19 mouse cellular contexts compared by ENCODE assay signal in the genomic region with DNA sequence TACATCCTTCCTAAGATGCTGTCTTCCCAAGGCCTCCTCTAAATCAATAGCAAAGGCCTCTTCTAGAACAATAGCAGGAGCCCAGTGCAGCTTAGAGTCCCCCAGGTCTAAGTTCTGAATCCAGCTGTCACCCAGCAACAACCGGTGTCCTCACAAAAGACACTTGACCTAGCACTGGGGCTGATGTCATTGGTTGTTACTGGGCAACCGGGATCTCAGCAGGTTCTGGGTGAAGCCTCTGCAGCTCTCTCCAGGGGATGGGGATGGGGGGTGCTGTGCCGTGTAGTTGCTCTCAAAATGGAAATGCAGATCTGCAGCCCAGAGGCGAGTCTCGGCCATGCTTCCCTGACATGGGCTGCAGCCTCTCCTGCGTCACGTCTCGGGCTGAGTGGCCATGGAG. TPM values are rescaled to one million over a fixed set of nuclear protein-coding genes. Genes with fewer than 3 reads are reported as not detected.
DNase-seq lines count a peak whose midpoint lies in the region; ATAC-seq and TF ChIP-seq lines count a peak whose summit lies in the region.
"Had no signal": no experiment of that assay in that cellular context is flagged by ENCODE, and none has a peak within 500 bp of the region (broad histone marks: within the 10 kb centered on the region; RNA-seq: fewer than 3 reads in every experiment).

No protein-coding gene starts in this region.

- no peak for TF ChIP-seq CTCF in left cerebral cortex, adult 2 months (IDR thresholded peaks at IDR 0.05)
- no peak for TF ChIP-seq CTCF in hindbrain, postnatal 0 days (IDR thresholded peaks at IDR 0.05; ENCODE audit: low read depth)
- no peak for TF ChIP-seq CTCF in midbrain, postnatal 0 days (IDR thresholded peaks at IDR 0.05)

- H3K27ac ChIP-seq in left cerebral cortex, adult 2 months = peak overlapping the region; percentile 66
- peak overlapping the region; percentile 39 for H3K27ac ChIP-seq in hindbrain, embryonic 11.5 days (ENCODE audit: low read depth, low read length)
- H3K27ac ChIP-seq in hindbrain, postnatal 0 days = peak overlapping the region; percentile 49; the same call in 1 of the 2 replicates
- peak overlapping the region; percentile 63 for H3K27ac ChIP-seq in midbrain, postnatal 0 days (ENCODE audit: low read depth, low read length)
- no peak overlapping the region for H3K27ac ChIP-seq in liver, embryonic 11.5 days (ENCODE audit: low read depth, low read length)
- no peak overlapping the region for H3K27ac ChIP-seq in intestine, embryonic 16.5 days (ENCODE audit: low read length)
- H3K27ac ChIP-seq: embryonic facial prominence, embryonic 13.5 days; heart, embryonic 10.5 days; liver, embryonic 13.5 days had no signal

- H3K9ac ChIP-seq in hindbrain, embryonic 11.5 days (ENCODE audit: low read depth, low read length) = no peak overlapping the region; the same call in 1 of the 2 replicates
- H3K9ac ChIP-seq in hindbrain, postnatal 0 days (replicated peaks; ENCODE audit: low read length) = no peak overlapping the region
- H3K9ac ChIP-seq in midbrain, postnatal 0 days (replicated peaks; ENCODE audit: low read length, poor library complexity, severe bottlenecking) = no peak overlapping the region
- no peak overlapping the region for H3K9ac ChIP-seq in liver, embryonic 11.5 days (ENCODE audit: low read depth, low read length)
- H3K9ac ChIP-seq in intestine, embryonic 16.5 days (ENCODE audit: low read depth, low read length) = no peak overlapping the region
- H3K9ac ChIP-seq: embryonic facial prominence, embryonic 13.5 days; liver, embryonic 13.5 days had no signal

- H3K4me1 ChIP-seq in hindbrain, embryonic 11.5 days (replicated peaks; ENCODE audit: control insufficient read depth, insufficient read depth, low read length) = peaks cover 6% of the 10 kb centered on the region
- 0 out of 2 replicates have a peak, but pooled peaks cover 2% of the 10 kb centered on the region for H3K4me1 ChIP-seq in hindbrain, postnatal 0 days (ENCODE audit: insufficient read depth, low read length)
- H3K4me1 ChIP-seq in midbrain, postnatal 0 days (ENCODE audit: insufficient read depth, low read length) = no peaks in the 10 kb centered on the region
- H3K4me1 ChIP-seq in liver, embryonic 11.5 days (replicated peaks; ENCODE audit: control insufficient read depth, insufficient read depth, low read length) = no peaks in the 10 kb centered on the region
- H3K4me1 ChIP-seq in intestine, embryonic 16.5 days (ENCODE audit: control insufficient read depth, insufficient read depth, low read length) = no peaks in the 10 kb centered on the region
- H3K4me1 ChIP-seq: embryonic facial prominence, embryonic 13.5 days; liver, embryonic 13.5 days had no signal

- intact Hi-C loops in left cerebral cortex, adult 2 months (cut with DNase I) = no loop called here

- DNase-seq in left cerebral cortex, adult 2 months (ENCODE audit: extremely low spot score in 1 of 2, low spot score in 2 of 2) = no peak
- no peak for DNase-seq in left cerebral cortex, adult 18-20 months (ENCODE audit: low spot score in 2 of 2)
- no peak for DNase-seq in hindbrain, embryonic 11.5 days (ENCODE audit: low spot score)
- DNase-seq in hindbrain, postnatal 0 days (ENCODE audit: low spot score) = no peak
- DNase-seq in midbrain, postnatal 0 days (ENCODE audit: low spot score) = peak; percentile 40
- DNase-seq in liver, embryonic 11.5 days (ENCODE audit: low spot score) = no peak
- DNase-seq in layer of hippocampus, postnatal 25 days (ENCODE audit: extremely low spot score in 1 of 2, low spot score in 1 of 2) = no peak
- DNase-seq: adrenal gland, postnatal 36 days; gastrocnemius, postnatal 14 days; heart, postnatal 10 days; kidney, postnatal 4 days; liver, embryonic 13.5 days had no signal

- H3K36me3 ChIP-seq in hindbrain, embryonic 11.5 days (ENCODE audit: control insufficient read depth, insufficient read depth, low read length) = no peaks in the 10 kb centered on the region
- H3K36me3 ChIP-seq in hindbrain, postnatal 0 days (ENCODE audit: insufficient read depth, low read length) = no peaks in the 10 kb centered on the region
- H3K36me3 ChIP-seq in midbrain, postnatal 0 days (ENCODE audit: insufficient read depth, low read length) = peaks cover 39% of the 10 kb centered on the region
- H3K36me3 ChIP-seq in liver, embryonic 11.5 days (ENCODE audit: control insufficient read depth, insufficient read depth, low read length) = no peaks in the 10 kb centered on the region
- H3K36me3 ChIP-seq in intestine, embryonic 16.5 days (ENCODE audit: control insufficient read depth, insufficient read depth, low read length) = no peaks in the 10 kb centered on the region
- H3K36me3 ChIP-seq: embryonic facial prominence, embryonic 13.5 days; heart, embryonic 10.5 days; liver, embryonic 13.5 days had no signal

- H3K9me3 ChIP-seq in hindbrain, embryonic 11.5 days (ENCODE audit: control insufficient read depth, low read length) = no peaks in the 10 kb centered on the region
- no peaks in the 10 kb centered on the region for H3K9me3 ChIP-seq in hindbrain, postnatal 0 days (ENCODE audit: low read length)
- H3K9me3 ChIP-seq in midbrain, postnatal 0 days (ENCODE audit: low read length) = no peaks in the 10 kb centered on the region
- H3K9me3 ChIP-seq in liver, embryonic 11.5 days (ENCODE audit: control insufficient read depth, low read length) = no peaks in the 10 kb centered on the region
- no peaks in the 10 kb centered on the region for H3K9me3 ChIP-seq in intestine, embryonic 16.5 days (ENCODE audit: control insufficient read depth, low read length)
- H3K9me3 ChIP-seq: embryonic facial prominence, embryonic 13.5 days; heart, embryonic 10.5 days; liver, embryonic 13.5 days had no signal

- no peak overlapping the region for H3K4me3 ChIP-seq in left cerebral cortex, adult 2 months
- H3K4me3 ChIP-seq in hindbrain, embryonic 11.5 days (ENCODE audit: low read depth, low read length) = no peak overlapping the region
- H3K4me3 ChIP-seq in hindbrain, postnatal 0 days (ENCODE audit: low read length) = no peak overlapping the region
- no peak overlapping the region for H3K4me3 ChIP-seq in midbrain, postnatal 0 days (ENCODE audit: low read depth, low read length)
- no peak overlapping the region for H3K4me3 ChIP-seq in liver, embryonic 11.5 days (ENCODE audit: low read depth, low read length)
- no peak overlapping the region for H3K4me3 ChIP-seq in intestine, embryonic 16.5 days (ENCODE audit: low read length)
- H3K4me3 ChIP-seq: embryonic facial prominence, embryonic 13.5 days; heart, embryonic 10.5 days; liver, embryonic 13.5 days had no signal

- WGBS in hindbrain, embryonic 11.5 days = 44% methylated on average over 8 of the region's 8 CpGs
- WGBS in hindbrain, postnatal 0 days = 30% methylated on average over 8 of the region's 8 CpGs
- 38% methylated on average over 8 of the region's 8 CpGs for WGBS in midbrain, postnatal 0 days
- whole genome bisulfite sequencing in liver, embryonic 11.5 days = 60% methylated on average over 8 of the region's 8 CpGs
- 61% methylated on average over 8 of the region's 8 CpGs for WGBS in intestine, embryonic 16.5 days

- ATAC-seq in hindbrain, embryonic 11.5 days (ENCODE audit: low FRiP score) = no peak
- peak; percentile 52 for ATAC-seq in hindbrain, postnatal 0 days
- 0 out of 2 replicates have a peak, but pooled peaks have one; percentile 27 for ATAC-seq in midbrain, postnatal 0 days (ENCODE audit: low FRiP score)
- no peak for ATAC-seq in liver, embryonic 11.5 days (replicated peaks; ENCODE audit: low FRiP score)
- ATAC-seq in intestine, embryonic 16.5 days = no peak
- ATAC-seq: inflammation-experienced regulatory T-cells, adult 6 months; lung, postnatal 0 days had no signal

- no peak overlapping the region for H3K4me2 ChIP-seq in hindbrain, embryonic 11.5 days (replicated peaks; ENCODE audit: low read depth, low read length)
- no peak overlapping the region for H3K4me2 ChIP-seq in hindbrain, postnatal 0 days (ENCODE audit: low read depth, low read length)
- no peak overlapping the region for H3K4me2 ChIP-seq in midbrain, postnatal 0 days (ENCODE audit: low read depth, low read length, poor library complexity, severe bottlenecking)
- no peak overlapping the region for H3K4me2 ChIP-seq in liver, embryonic 11.5 days
- H3K4me2 ChIP-seq in intestine, embryonic 16.5 days (ENCODE audit: low read depth, low read length) = no peak overlapping the region
- H3K4me2 ChIP-seq: embryonic facial prominence, embryonic 13.5 days; liver, embryonic 13.5 days had no signal

- no peaks in the 10 kb centered on the region for H3K27me3 ChIP-seq in hindbrain, embryonic 11.5 days (ENCODE audit: control insufficient read depth, insufficient read depth, low read length)
- H3K27me3 ChIP-seq in hindbrain, postnatal 0 days (ENCODE audit: insufficient read depth, low read length) = no peaks in the 10 kb centered on the region
- H3K27me3 ChIP-seq in midbrain, postnatal 0 days (ENCODE audit: insufficient read depth, low read length) = no peaks in the 10 kb centered on the region
- H3K27me3 ChIP-seq in liver, embryonic 11.5 days (replicated peaks; ENCODE audit: control insufficient read depth, insufficient read depth, low read length) = peaks cover 15% of the 10 kb centered on the region
- no peaks in the 10 kb centered on the region for H3K27me3 ChIP-seq in intestine, embryonic 16.5 days (replicated peaks; ENCODE audit: control insufficient read depth, insufficient read depth, low read length)

RNA-seq across cellular contexts. Expression of a gene that starts 10.2 kb away (rescaled TPM):
- 10 to 100 TPM; 53.2 to 54.1 TPM for total RNA-seq in left cerebral cortex, adult 2 months (2021)
- 10 to 100 TPM; 53.0 to 56.9 TPM for total RNA-seq in left cerebral cortex, adult 18-20 months (2021)
- 61.8 and 71.9 TPM in 2 replicates for polyA plus RNA-seq in hindbrain, embryonic 11.5 days (2014; fragmentation: Nextera tagmentation; extraction: Ambion mirVana)
- total RNA-seq in hindbrain, postnatal 0 days (2014; rRNA removed) = 42.7 and 50.3 TPM in 2 replicates
- 54.0 and 56.7 TPM in 2 replicates for polyA plus RNA-seq in hindbrain, postnatal 0 days (2015; fragmentation: Nextera tagmentation; extraction: Ambion mirVana)
- total RNA-seq in midbrain, postnatal 0 days (2014; rRNA removed) = 40.8 and 44.0 TPM in 2 replicates
- polyA plus RNA-seq in midbrain, postnatal 0 days (2015; fragmentation: Nextera tagmentation; extraction: Ambion mirVana) = 55.9 and 59.7 TPM in 2 replicates
- 25.0 and 28.6 TPM in 2 replicates for polyA plus RNA-seq in liver, embryonic 11.5 days (2014; fragmentation: Nextera tagmentation; extraction: Ambion mirVana)
- 38.8 and 43.0 TPM in 2 replicates for polyA plus RNA-seq in intestine, embryonic 16.5 days (2015; fragmentation: Nextera tagmentation; extraction: Ambion mirVana)
- 10 to 100 TPM; 53.0 to 59.4 TPM for total RNA-seq in layer of hippocampus, postnatal 25 days (2021)

RNA-seq across cellular contexts. Expression of a gene that starts 16.8 kb away (rescaled TPM):
- total RNA-seq in left cerebral cortex, adult 2 months (2021) = 100 to 1,000 TPM; 800 to 813 TPM
- 100 to 1,000 TPM; 691 to 759 TPM for total RNA-seq in left cerebral cortex, adult 18-20 months (2021)
- polyA plus RNA-seq in hindbrain, embryonic 11.5 days (2014; fragmentation: Nextera tagmentation; extraction: Ambion mirVana) = 1.5 and 1.7 TPM in 2 replicates
- 226 and 245 TPM in 2 replicates for total RNA-seq in hindbrain, postnatal 0 days (2014; rRNA removed)
- polyA plus RNA-seq in hindbrain, postnatal 0 days (2015; fragmentation: Nextera tagmentation; extraction: Ambion mirVana) = 59.9 and 68.5 TPM in 2 replicates
- 254 and 288 TPM in 2 replicates for total RNA-seq in midbrain, postnatal 0 days (2014; rRNA removed)
- polyA plus RNA-seq in midbrain, postnatal 0 days (2015; fragmentation: Nextera tagmentation; extraction: Ambion mirVana) = 84.2 and 97.8 TPM in 2 replicates
- 0.27 and 0.43 TPM in 2 replicates for polyA plus RNA-seq in liver, embryonic 11.5 days (2014; fragmentation: Nextera tagmentation; extraction: Ambion mirVana)
- polyA plus RNA-seq in intestine, embryonic 16.5 days (2015; fragmentation: Nextera tagmentation; extraction: Ambion mirVana) = 1.3 and 1.8 TPM in 2 replicates
- 100 to 1,000 TPM; 773 to 802 TPM for total RNA-seq in layer of hippocampus, postnatal 25 days (2021)

RNA-seq across cellular contexts. Expression of a gene that starts 45.5 kb away (rescaled TPM):
- total RNA-seq in left cerebral cortex, adult 2 months (2021) = 10 to 100 TPM; 43.9 to 46.5 TPM
- 10 to 100 TPM; 46.7 to 49.4 TPM for total RNA-seq in left cerebral cortex, adult 18-20 months (2021)
- 4.3 and 9.5 TPM in 2 replicates for polyA plus RNA-seq in hindbrain, embryonic 11.5 days (2014; fragmentation: Nextera tagmentation; extraction: Ambion mirVana)
- total RNA-seq in hindbrain, postnatal 0 days (2014; rRNA removed) = 43.6 and 45.4 TPM in 2 replicates
- polyA plus RNA-seq in hindbrain, postnatal 0 days (2015; fragmentation: Nextera tagmentation; extraction: Ambion mirVana) = 4.5 and 5.5 TPM in 2 replicates
- 32.3 and 33.7 TPM in 2 replicates for total RNA-seq in midbrain, postnatal 0 days (2014; rRNA removed)
- polyA plus RNA-seq in midbrain, postnatal 0 days (2015; fragmentation: Nextera tagmentation; extraction: Ambion mirVana) = 2.8 and 3.1 TPM in 2 replicates
- polyA plus RNA-seq in liver, embryonic 11.5 days (2014; fragmentation: Nextera tagmentation; extraction: Ambion mirVana) = 2.2 and 2.5 TPM in 2 replicates
- 2.8 and 3.3 TPM in 2 replicates for polyA plus RNA-seq in intestine, embryonic 16.5 days (2015; fragmentation: Nextera tagmentation; extraction: Ambion mirVana)
- total RNA-seq in layer of hippocampus, postnatal 25 days (2021) = 10 to 100 TPM; 23.5 to 23.7 TPM

RNA-seq across cellular contexts. Expression of a gene that starts 46.2 kb away (rescaled TPM):
- 10 to 100 TPM in 1 of 2 experiments, 1 to 10 TPM in 1; 9.7 to 19.7 TPM for total RNA-seq in left cerebral cortex, adult 2 months (2021)
- total RNA-seq in left cerebral cortex, adult 18-20 months (2021) = 10 to 100 TPM in 1 of 2 experiments, 1 to 10 TPM in 1; 6.8 to 28.8 TPM
- polyA plus RNA-seq in hindbrain, embryonic 11.5 days (2014; fragmentation: Nextera tagmentation; extraction: Ambion mirVana) = 0.26 TPM in 1 of 2 replicates, not detected in the other
- 5.4 and 12.6 TPM in 2 replicates for total RNA-seq in hindbrain, postnatal 0 days (2014; rRNA removed)
- 2.4 and 2.7 TPM in 2 replicates for polyA plus RNA-seq in hindbrain, postnatal 0 days (2015; fragmentation: Nextera tagmentation; extraction: Ambion mirVana)
- total RNA-seq in midbrain, postnatal 0 days (2014; rRNA removed) = 8.2 and 12.1 TPM in 2 replicates
- 3.2 and 4.6 TPM in 2 replicates for polyA plus RNA-seq in midbrain, postnatal 0 days (2015; fragmentation: Nextera tagmentation; extraction: Ambion mirVana)
- polyA plus RNA-seq in liver, embryonic 11.5 days (2014; fragmentation: Nextera tagmentation; extraction: Ambion mirVana) = not detected in 2 replicates
- polyA plus RNA-seq in intestine, embryonic 16.5 days (2015; fragmentation: Nextera tagmentation; extraction: Ambion mirVana) = not detected in 2 replicates
- total RNA-seq in layer of hippocampus, postnatal 25 days (2021) = 10 to 100 TPM; 16.8 to 30.2 TPM
- total RNA-seq: megakaryocyte, adult 5-6 weeks had no signal
- polyA plus RNA-seq: heart, embryonic 10.5 days; inflammation-experienced regulatory T-cells, adult 6 months; limb, embryonic 11.5 days; liver, embryonic 13.5 days; lung, postnatal 0 days had no signal

RNA-seq across cellular contexts. Expression of a gene that starts 46.7 kb away (rescaled TPM):
- 100 to 1,000 TPM; 370 to 387 TPM for total RNA-seq in left cerebral cortex, adult 2 months (2021)
- total RNA-seq in left cerebral cortex, adult 18-20 months (2021) = 100 to 1,000 TPM; 323 TPM
- polyA plus RNA-seq in hindbrain, embryonic 11.5 days (2014; fragmentation: Nextera tagmentation; extraction: Ambion mirVana) = 10.8 and 14.4 TPM in 2 replicates
- total RNA-seq in hindbrain, postnatal 0 days (2014; rRNA removed) = 92.4 and 107 TPM in 2 replicates
- polyA plus RNA-seq in hindbrain, postnatal 0 days (2015; fragmentation: Nextera tagmentation; extraction: Ambion mirVana) = 51.6 and 56.6 TPM in 2 replicates
- 109 and 118 TPM in 2 replicates for total RNA-seq in midbrain, postnatal 0 days (2014; rRNA removed)
- 65.0 and 70.6 TPM in 2 replicates for polyA plus RNA-seq in midbrain, postnatal 0 days (2015; fragmentation: Nextera tagmentation; extraction: Ambion mirVana)
- polyA plus RNA-seq in liver, embryonic 11.5 days (2014; fragmentation: Nextera tagmentation; extraction: Ambion mirVana) = 16.3 and 16.8 TPM in 2 replicates
- polyA plus RNA-seq in intestine, embryonic 16.5 days (2015; fragmentation: Nextera tagmentation; extraction: Ambion mirVana) = 31.4 and 31.6 TPM in 2 replicates
- total RNA-seq in layer of hippocampus, postnatal 25 days (2021) = 100 to 1,000 TPM; 397 to 421 TPM

Comparison
In these comparisons a context has a peak if more than half of its experiments do, and no peak if none do; other contexts are left out.
1. ATAC-seq: peak in hindbrain, postnatal 0 days (single experiment) and midbrain, postnatal 0 days (single experiment); none in hindbrain, embryonic 11.5 days (single experiment), liver, embryonic 11.5 days (single experiment) and intestine, embryonic 16.5 days (single experiment).
2. H3K27ac ChIP-seq: peak in left cerebral cortex, adult 2 months (single experiment), hindbrain, embryonic 11.5 days (single experiment), hindbrain, postnatal 0 days (single experiment) and midbrain, postnatal 0 days (single experiment); none in liver, embryonic 11.5 days (single experiment) and intestine, embryonic 16.5 days (single experiment).